Mouse (Mus musculus) macrophage (primary cell): Measurements from ENCODE around the gene Grsf1. TPM values are rescaled to one million over a fixed set of nuclear protein-coding genes. Genes with fewer than 3 reads are reported as not detected.

Source experiments
- H3K27ac ChIP-seq: fragments of 350-480 bp; formaldehyde crosslinking; 2 replicates; pipeline ENCODE4 v1.9.0; 2021
- H3K36me3 ChIP-seq: fragments of 350-480 bp; formaldehyde crosslinking; 2 replicates; pipeline ENCODE4 v1.9.0; 2021; ENCODE audit errors: inconsistent target
- H3K4me3 ChIP-seq: fragments of 350-480 bp; formaldehyde crosslinking; 2 replicates; pipeline ENCODE4 v1.9.0; 2021; ENCODE audit errors: inconsistent target
- H3K79me2 ChIP-seq: fragments of 350-480 bp; formaldehyde crosslinking; 2 replicates; pipeline ENCODE4 v1.9.0; 2021; ENCODE audit errors: inconsistent target
- WGBS: methylation state at CpG from one replicate; pipeline ENCODE4 v1.1.7; 2026; ENCODE audit warnings: inconsistent platforms; ENCODE audit not compliant: missing documents; 5-methylcytosine and 5-hydroxymethylcytosine counted together
- polyA plus RNA-seq: library from polyadenylated mRNA; stranded (reverse); fragments of 250-400 nt; gene quantifications from 3 replicates; pipeline ENCODE4 v1.2.4, GENCODE M21; 2018; ENCODE audit warnings: inconsistent platforms
- total RNA-seq, 78 experiments: library from RNA; depleted of rRNA; stranded (reverse); fragments of 250-400 nt; gene quantifications; 1 replicate in 9 of 78; 2 replicates in 24 of 78; 3 replicates in 43 of 78; 4 replicates in 2 of 78; pipeline ENCODE4 v1.2.4; 2018; ENCODE audit warnings: inconsistent platforms in 56 of 78

Grsf1 gene
- total RNA-seq (2018; cell fraction: chromatin; rRNA removed): 10 to 100 TPM in 24 of 26 experiments, 1 to 10 TPM in 2; 4.9 to 38.6 (median 23.7) TPM
- total RNA-seq (2018; cell fraction: cytosol; rRNA removed): 10 to 100 TPM; 36.7 to 63.9 (median 51.1) TPM
- total RNA-seq (2018; cell fraction: nucleus; rRNA removed): 10 to 100 TPM; 16.1 to 42.0 (median 22.8) TPM
- polyA plus RNA-seq: 46.1 to 114 TPM (median 64.2 TPM) in 3 replicates

DNA sequence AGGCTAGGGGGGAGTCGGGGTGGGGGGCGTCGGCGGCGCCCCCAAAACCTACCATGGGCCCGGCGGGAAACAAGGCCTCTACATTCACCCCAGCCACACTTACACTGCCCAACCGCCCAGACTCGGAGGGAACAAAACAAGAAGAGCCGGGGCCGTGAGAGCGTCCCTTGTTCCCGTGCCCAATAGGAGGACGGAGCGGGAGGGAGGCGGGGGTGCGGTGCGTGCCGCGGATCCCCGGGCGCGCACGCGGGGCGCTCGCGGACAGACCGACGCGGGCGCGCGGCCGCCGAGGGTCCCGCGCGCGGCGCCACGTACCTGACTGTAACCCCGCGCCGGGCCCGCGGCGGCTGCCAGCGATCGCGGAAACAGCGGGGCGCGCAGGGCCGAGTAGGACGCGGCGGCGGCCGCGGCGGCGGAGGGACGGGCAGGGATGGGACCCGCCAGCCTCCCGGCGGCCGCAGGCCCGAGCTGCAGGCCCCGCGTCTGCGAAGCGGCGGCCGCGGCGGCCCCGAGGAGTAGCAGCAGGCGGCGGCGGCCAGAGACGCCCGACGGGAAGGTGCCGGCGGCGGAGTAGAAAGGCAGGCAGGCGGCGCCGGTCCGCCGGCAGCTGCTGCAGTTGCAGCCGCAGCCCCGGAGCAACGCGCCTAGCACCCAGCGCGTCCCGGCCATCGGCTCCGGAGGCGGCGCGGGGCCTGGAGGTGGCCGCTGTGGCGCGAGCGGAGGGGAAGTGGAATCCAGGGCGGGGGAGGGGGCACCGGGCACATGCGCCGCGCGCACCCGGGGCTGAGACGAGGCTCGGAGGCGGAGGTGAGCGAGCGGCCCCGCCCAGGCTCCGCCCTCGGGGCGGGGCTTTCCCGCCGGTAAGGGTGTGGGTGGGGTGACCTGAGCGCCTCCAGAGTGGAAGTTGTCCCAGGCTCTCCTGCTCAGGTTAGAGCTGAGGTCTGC lies at the start of gene Grsf1:
Gene Grsf1 (minus strand): TSS at position 729 of the 945 bp plus-strand sequence.
- peaks cover 33% of the 10 kb centered on the region for H3K79me2 ChIP-seq
- peaks cover 18% of the 10 kb centered on the region; the same call in 1 of the 2 replicates for H3K36me3 ChIP-seq
- peak within 1 kb of the TSS; percentile 47 for H3K4me3 ChIP-seq
- WGBS: 2% methylated on average over 57 of the region's 127 CpGs
- H3K27ac ChIP-seq: no peak within 1 kb of the TSS

DNA sequence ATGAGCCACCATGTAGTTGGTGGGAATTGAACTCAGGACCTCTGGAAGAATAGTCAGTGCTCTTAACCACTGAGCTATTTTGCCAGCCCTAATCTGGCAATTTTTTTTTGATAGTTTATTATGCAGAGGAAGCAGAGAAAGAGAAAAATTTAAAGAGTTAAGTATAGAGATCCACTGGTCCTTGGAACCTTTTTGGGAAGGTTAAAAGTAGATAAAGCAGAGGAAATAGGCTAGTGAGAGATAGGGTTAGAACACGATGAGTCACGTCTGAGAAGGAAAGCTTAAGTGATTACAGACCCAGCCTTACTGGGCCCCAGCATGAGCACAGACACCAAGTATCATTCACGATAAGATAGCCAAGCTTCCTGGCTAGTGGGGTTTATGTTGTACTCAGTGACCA lies 48.1 kb upstream of the Grsf1 start:
- H3K79me2 ChIP-seq: peaks cover 80% of the 10 kb centered on the region
- H3K36me3 ChIP-seq: no peaks in the 10 kb centered on the region
- no peak overlapping the region for H3K4me3 ChIP-seq
- H3K27ac ChIP-seq: no peak overlapping the region
- WGBS: 60% methylated on average over 3 of the region's 3 CpGs

GRCm38 (mm10) chr5:88722213-88722600 lies 46.2 kb upstream of the Grsf1 start:
- Histone ChIP-seq H3K36me3 (no peaks in the 10 kb centered on the region), H3K4me3 (peak overlapping the region; percentile 49), H3K27ac (no peak overlapping the region), H3K79me2 (peaks cover 62% of the 10 kb centered on the region)
- 68% methylated on average over 4 of the region's 4 CpGs for WGBS

DNA sequence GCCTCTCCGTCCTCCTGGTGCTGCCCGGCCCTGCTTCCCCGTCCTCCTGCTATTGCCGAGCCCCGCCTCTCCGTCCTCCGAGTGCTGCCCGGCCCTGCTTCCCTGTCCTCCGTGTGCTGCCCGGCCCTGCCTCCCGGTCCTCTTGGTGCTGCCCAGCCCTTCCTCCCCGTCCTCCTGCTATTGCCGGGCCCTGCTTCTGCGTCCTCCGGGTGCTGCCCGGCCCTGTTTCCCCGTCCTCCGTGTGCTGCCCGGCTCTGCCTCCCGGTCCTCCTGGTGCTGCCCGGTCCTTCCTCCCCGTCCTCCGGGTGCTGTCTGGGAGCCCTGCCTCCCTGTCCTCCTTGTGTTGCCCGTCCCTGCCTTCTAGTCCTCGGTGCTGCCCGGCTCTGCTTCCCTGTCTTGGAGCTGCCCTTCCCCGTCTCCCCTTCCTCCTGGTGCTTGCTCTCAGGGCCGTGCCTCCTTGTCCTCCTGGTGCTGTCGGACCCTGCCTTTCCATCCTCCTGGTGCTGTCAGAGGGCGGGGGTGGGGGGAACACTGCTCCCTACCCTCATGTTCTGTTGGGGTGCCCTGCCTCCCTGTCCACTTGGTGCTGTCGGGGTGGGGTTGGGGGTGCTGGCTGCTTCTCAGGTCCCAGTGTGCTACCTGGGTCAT lies 45.7 kb upstream of the Grsf1 start:
- H3K4me3 ChIP-seq: peak overlapping the region; percentile 49
- 8% methylated on average over 31 of the region's 31 CpGs for WGBS
- H3K79me2 ChIP-seq: peaks cover 57% of the 10 kb centered on the region
- H3K36me3 ChIP-seq: no peaks in the 10 kb centered on the region
- H3K27ac ChIP-seq: no peak overlapping the region

DNA sequence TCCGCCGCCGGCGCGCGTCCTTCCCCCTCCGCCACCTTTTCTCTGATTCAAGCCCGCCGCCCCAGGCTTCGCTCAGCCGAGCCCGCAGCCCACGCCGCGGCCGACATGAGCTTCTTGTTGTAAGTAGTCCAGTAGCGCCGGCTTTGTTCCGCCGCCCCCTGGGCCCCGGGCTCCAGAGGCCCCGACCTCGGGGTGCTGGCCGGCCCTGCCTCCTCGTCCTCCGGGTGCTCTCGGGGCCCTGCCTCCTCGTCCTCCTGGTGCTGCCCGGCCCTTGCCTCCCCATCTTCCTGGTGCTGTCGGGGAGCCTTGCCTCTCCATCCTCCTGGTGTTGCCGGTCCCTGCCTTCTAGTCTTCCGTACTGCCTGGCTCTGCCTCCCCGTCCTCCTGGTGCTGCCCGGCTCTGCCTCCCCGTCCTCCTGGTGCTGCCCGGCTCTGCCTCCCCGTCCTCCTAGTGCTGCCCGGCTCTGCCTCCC lies 45.1 kb upstream of the Grsf1 start:
- H3K4me3 ChIP-seq: peak overlapping the region; percentile 49
- H3K79me2 ChIP-seq: peaks cover 51% of the 10 kb centered on the region
- H3K36me3 ChIP-seq: no peaks in the 10 kb centered on the region
- 0 out of 2 replicates have a peak overlapping the region, but pooled peaks have one; percentile 24 for H3K27ac ChIP-seq
- 1% methylated on average over 29 of the region's 38 CpGs for WGBS

DNA sequence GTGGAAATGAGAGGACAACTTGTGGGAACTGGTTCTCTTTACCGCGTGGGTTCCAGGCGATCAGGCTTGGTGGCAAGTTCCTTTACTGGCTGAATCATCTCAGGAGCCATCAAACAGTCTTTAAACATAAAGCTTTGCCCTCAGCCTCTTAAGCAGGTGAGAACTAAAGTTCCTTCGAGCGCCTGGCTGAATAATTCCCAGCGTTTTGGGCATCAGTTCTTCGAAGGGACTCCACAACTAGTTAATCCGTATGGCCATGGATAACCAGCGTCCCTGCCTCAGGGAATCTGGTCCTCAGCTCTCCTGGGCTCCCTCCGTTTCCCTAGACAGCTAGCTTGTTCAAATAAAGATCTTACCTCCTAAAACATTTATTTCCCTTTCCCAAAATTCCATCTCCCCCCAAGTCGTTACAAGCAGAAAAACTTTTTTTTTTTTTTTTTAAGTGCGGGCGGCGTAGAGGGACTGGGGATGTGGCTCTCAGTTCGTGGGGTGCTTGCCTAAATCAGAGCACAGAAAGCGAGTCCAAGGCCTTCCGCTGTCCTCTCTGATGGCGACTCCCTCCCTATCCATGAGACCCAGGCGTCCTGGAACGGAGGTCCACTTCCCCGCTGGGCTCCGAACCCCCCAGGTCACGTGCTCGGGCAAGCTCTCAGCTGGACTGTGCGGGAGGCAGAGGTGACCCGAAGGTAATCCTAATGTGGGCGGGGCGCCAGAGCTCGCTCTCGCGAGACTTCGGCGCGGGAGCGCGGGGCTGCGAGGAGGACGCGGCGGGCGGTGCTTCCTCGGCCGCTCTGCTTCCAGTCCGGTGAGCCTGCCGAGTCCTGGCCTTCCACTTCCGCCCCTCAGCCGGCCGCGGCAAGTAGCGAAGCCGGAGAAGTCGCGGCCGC lies 44.4 kb upstream of the Grsf1 start, which contains the start of gene Mob1b:
Gene Mob1b (plus strand): TSS at position 740 of the 887 bp plus-strand sequence.
- peak within 1 kb of the TSS; percentile 61 for H3K27ac ChIP-seq
- peaks cover 44% of the 10 kb centered on the region for H3K79me2 ChIP-seq
- WGBS: under 1% methylated on average over 54 of the region's 54 CpGs
- no peaks in the 10 kb centered on the region for H3K36me3 ChIP-seq
- peak within 1 kb of the TSS; percentile 76 for H3K4me3 ChIP-seq

DNA sequence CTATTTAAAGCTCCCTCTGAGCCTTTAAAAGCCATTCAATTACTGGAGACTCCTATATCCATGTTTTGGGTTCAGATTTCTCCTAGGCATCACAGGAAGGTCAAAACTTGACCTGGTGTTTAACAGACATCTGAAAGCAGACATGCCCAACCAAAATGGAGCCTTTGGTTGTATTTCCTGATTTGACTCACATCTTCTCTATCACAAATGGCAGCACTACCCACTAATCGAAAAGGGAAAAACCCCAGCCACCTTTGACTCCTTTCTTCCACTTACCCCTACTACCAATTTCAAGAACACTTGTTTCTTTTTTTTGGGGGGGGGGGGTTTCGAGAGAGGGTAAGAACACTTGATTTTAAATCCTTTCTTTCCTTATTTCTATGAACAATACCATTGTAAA lies 41.0 kb upstream of the Grsf1 start:
- Histone ChIP-seq H3K36me3 (no peaks in the 10 kb centered on the region), H3K79me2 (peaks cover 10% of the 10 kb centered on the region)
- 88% methylated on average over 2 of the region's 2 CpGs for WGBS

DNA sequence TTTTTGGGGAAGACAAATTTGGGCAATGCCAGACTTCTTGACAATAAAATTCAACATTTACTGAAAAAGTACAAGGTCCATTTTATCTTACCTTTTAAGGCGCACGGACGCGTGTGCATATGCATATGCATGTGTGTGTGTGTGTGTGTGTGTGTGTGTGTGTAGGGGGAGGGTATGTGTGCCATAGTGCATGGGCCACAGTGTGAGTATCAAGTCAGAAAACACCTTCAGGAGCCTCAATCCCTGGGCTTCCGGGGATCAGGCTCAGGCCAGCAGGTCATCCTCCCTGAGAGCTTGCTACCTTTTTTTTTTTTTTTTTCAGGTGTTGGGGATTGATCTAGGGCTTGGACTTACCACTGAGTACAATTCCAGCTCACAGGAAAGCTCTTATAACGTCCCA lies 36.4 kb upstream of the Grsf1 start:
- no peak overlapping the region for H3K27ac ChIP-seq
- WGBS: 85% methylated on average over 6 of the region's 6 CpGs
- H3K79me2 ChIP-seq: no peaks in the 10 kb centered on the region
- no peaks in the 10 kb centered on the region for H3K36me3 ChIP-seq
- no peak overlapping the region for H3K4me3 ChIP-seq

More for the DNA sequence above, 41.0 kb upstream of the Grsf1 start:
- no peak overlapping the region for H3K27ac ChIP-seq
- no peak overlapping the region for H3K4me3 ChIP-seq

DNA sequence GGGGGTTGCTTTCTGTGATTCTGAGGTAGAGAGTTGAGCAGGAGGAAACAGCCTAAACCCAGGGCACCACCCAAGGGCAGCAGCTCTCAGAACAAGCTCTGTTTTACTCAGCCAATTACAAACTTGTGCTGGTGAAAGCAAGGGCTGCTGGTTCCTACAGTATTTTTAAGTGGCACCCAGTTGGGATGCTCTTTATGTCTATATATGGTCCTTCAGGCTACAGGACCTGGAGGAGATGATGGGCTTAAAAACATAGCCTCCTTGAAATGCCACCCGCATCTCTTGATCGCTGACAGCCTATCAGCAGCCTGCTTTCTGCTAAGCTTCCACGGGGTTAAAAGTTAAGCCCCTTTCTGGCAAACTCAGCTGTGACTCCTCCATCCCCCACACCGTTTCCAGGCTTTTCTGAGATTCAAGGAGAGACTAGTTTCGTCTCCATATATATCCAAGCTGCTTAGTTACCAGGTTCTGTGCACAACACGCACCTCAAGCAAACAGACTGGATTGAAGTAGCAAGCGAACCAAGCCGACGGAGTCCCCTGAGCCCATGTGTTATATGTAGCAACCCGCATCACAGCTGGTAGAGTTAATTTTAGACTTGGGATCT lies 35.8 kb upstream of the Grsf1 start:
- no peaks in the 10 kb centered on the region for H3K79me2 ChIP-seq
- 79% methylated on average over 10 of the region's 10 CpGs for WGBS
- H3K36me3 ChIP-seq: no peaks in the 10 kb centered on the region
- no peak overlapping the region for H3K4me3 ChIP-seq
- no peak overlapping the region for H3K27ac ChIP-seq

DNA sequence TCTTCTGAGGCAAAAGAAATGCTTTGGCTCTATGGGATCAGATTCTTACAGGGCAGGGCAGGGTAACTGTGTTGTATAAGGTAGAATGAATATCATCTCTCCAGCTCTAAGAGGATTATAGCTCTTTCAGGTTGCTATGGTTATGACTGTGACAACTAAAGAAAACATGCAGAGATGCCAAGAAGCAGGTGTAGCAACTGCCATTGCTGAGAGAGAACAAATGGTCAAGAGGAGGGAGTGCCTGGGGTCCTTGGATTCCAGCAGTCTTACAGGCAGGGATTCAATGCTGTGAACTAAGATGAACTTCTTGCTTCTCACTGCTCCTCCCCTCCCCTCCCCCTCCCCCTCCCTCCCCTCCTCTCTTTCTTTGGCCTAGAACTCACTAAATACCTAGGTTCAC lies 35.2 kb upstream of the Grsf1 start:
- Histone ChIP-seq H3K36me3 (no peaks in the 10 kb centered on the region), H3K27ac (no peak overlapping the region), H3K4me3 (no peak overlapping the region), H3K79me2 (no peaks in the 10 kb centered on the region)

DNA sequence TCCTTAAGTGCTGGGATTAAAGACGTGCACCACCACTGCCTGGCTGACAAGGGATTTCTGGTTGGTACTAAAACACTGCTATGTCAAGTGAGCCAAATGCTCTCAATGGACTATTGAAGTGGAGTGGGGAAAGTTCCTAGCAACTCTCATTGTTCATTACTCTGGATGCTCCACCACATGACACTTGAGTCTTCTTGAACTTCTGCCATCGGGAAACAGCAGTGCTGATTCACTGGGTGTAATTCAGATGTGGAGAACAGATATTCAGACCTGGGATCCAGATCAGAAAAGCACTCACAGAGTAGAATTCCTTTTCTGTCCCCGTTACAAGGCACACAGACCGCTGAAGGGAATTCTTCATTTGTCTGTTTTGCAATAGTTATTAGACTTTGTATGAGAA lies 27.6 kb upstream of the Grsf1 start:
- 92% methylated on average over 4 of the region's 4 CpGs for WGBS
- no peaks in the 10 kb centered on the region for H3K36me3 ChIP-seq
- no peaks in the 10 kb centered on the region for H3K79me2 ChIP-seq
- no peak overlapping the region for H3K4me3 ChIP-seq
- H3K27ac ChIP-seq: no peak overlapping the region

GRCm38 (mm10) chr5:88702041-88702440 lies 26.1 kb upstream of the Grsf1 start:
- Histone ChIP-seq H3K27ac (no peak overlapping the region), H3K36me3 (no peaks in the 10 kb centered on the region), H3K79me2 (no peaks in the 10 kb centered on the region), H3K4me3 (no peak overlapping the region)
- WGBS: 83% methylated on average over 4 of the region's 4 CpGs

DNA sequence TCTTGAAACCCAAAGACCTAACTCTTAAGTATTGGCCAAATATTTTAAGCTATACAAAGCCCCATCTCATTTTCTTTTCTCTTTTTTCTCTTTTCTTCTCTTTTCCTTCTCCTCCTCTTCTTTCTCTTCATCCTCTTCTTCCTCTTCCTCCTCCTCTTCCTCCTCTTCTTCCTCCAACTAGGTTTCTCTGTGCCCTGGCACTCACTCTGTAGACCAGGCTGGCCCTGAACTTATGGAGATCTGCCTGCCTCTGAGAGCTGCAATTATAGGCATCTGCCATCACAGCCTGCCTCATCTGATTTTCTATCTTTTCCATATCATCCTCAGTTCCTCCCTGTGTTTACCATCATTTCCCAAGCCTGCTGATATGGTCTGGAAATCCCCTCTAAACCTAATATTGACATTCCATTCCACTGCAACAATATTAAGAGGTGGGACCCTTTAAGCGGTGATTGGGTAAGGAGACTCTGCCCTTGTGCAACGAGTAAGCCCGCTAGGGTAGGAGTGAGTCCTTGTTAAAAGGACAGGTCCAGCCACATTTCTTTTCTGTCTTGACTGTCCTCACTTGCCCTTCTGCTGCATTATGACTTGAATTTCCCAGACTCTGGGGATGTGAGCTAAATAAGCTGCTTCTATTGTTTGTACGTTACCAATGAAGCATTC lies 23.4 kb upstream of the Grsf1 start:
- H3K4me3 ChIP-seq: no peak overlapping the region
- WGBS: 98% methylated on average over 4 of the region's 4 CpGs
- no peaks in the 10 kb centered on the region for H3K79me2 ChIP-seq
- no peak overlapping the region for H3K27ac ChIP-seq
- H3K36me3 ChIP-seq: no peaks in the 10 kb centered on the region
